Comparison of ENCODE assay signal across 8 mouse cellular contexts in genomic region chr11:80385055-80385454, GRCm38 (mm10). TPM values are rescaled to one million over a fixed set of nuclear protein-coding genes. Genes with fewer than 3 reads are reported as not detected.
A peak's percentile ranks its signal among the peaks of the same experiment; 100 is the strongest.
DNase-seq lines count a peak whose midpoint lies in the region; ATAC-seq and TF ChIP-seq lines count a peak whose summit lies in the region.

No protein-coding gene starts in this region.

- peaks cover 21% of the 10 kb centered on the region for H3K36me3 ChIP-seq in spleen, adult 2 months (ENCODE audit: control insufficient read depth, insufficient read depth, low read length)
- H3K36me3 ChIP-seq in stomach, embryonic 16.5 days (ENCODE audit: control insufficient read depth, insufficient read depth, low read length): peaks cover 16% of the 10 kb centered on the region

- peak overlapping the region; percentile 65 for H3K9ac ChIP-seq in stomach, embryonic 16.5 days (ENCODE audit: low read length)

- 22% methylated on average over 4 of the region's 4 CpGs for whole genome bisulfite sequencing in spleen, adult 2 months
- WGBS in stomach, embryonic 16.5 days: 29% methylated on average over 4 of the region's 4 CpGs

- no peak for ATAC-seq in stomach, embryonic 16.5 days (ENCODE audit: insufficient read depth, low FRiP score)

- TF ChIP-seq POLR2A in spleen, adult 2 months (IDR thresholded peaks at IDR 0.05; ENCODE audit: low read depth, low read length): no peak

- H3K9me3 ChIP-seq in stomach, embryonic 16.5 days (replicated peaks; ENCODE audit: control insufficient read depth, low read length): no peaks in the 10 kb centered on the region

- no peaks in the 10 kb centered on the region for H3K27me3 ChIP-seq in spleen, adult 2 months (ENCODE audit: control insufficient read depth, insufficient read depth, low read length)
- H3K27me3 ChIP-seq in stomach, embryonic 16.5 days (ENCODE audit: control insufficient read depth, insufficient read depth, low read length): no peaks in the 10 kb centered on the region

- no peak for TF ChIP-seq CTCF in spleen, adult 2 months (IDR thresholded peaks at IDR 0.05; ENCODE audit: extremely low read depth, insufficient read depth, insufficient read length, insufficient replicate concordance)

- peak; percentile 17 for DNase-seq in adrenal gland, adult 2 months
- DNase-seq in adrenal gland, postnatal 25 days: no peak
- no peak for DNase-seq in spleen, adult 2 months (ENCODE audit: low read depth in 1 of 2, low spot score in 2 of 2)
- DNase-seq in spleen, postnatal 10 days (ENCODE audit: low spot score in 2 of 2): no peak
- DNase-seq in liver: peak; percentile 10
- DNase-seq in left cerebral cortex, postnatal 14 days (ENCODE audit: low spot score in 2 of 2): no peak
- DNase-seq in gastrocnemius, postnatal 14 days: no peak

- peak overlapping the region; percentile 18; the same call in 1 of the 2 replicates for H3K4me3 ChIP-seq in spleen, adult 2 months (ENCODE audit: extremely low read depth, insufficient read depth, insufficient read length)
- peak overlapping the region; percentile 93 for H3K4me3 ChIP-seq in stomach, embryonic 16.5 days (replicated peaks; ENCODE audit: low read length)

- peaks cover 2% of the 10 kb centered on the region; the same call in 1 of the 2 replicates for H3K4me1 ChIP-seq in spleen, adult 2 months (ENCODE audit: control insufficient read depth, insufficient read depth, insufficient read length)
- H3K4me1 ChIP-seq in stomach, embryonic 16.5 days (ENCODE audit: control insufficient read depth, insufficient read depth, low read length): peaks cover 11% of the 10 kb centered on the region

- no peak overlapping the region for H3K27ac ChIP-seq in spleen, adult 2 months (ENCODE audit: insufficient read depth, low read length)
- no peak overlapping the region for H3K27ac ChIP-seq in stomach, embryonic 16.5 days (ENCODE audit: low read length)

- peak overlapping the region; percentile 80 for H3K4me2 ChIP-seq in stomach, embryonic 16.5 days (ENCODE audit: low read depth, low read length)

- intact Hi-C loops in left cerebral cortex, postnatal 14 days (cut with DNase I): no loop called here
- intact Hi-C loops in gastrocnemius, postnatal 14 days (cut with DNase I; ENCODE audit: low total_unique reads): no loop called here

RNA-seq across cellular contexts. Expression of gene Zfp207, which starts 2.0 kb away (rescaled TPM):
- total RNA-seq in adrenal gland, adult 2 months (2021): 100 to 1,000 TPM; 131 to 142 TPM
- polyA plus RNA-seq in adrenal gland, adult 2 months (2012; rRNA removed): 45.7 and 53.3 TPM in 2 replicates
- total RNA-seq in adrenal gland, postnatal 25 days (2021): 158 and 187 TPM in 2 replicates
- polyA plus RNA-seq in spleen, adult 2 months (2012; rRNA removed): 64.0 and 67.3 TPM in 2 replicates
- 187 and 192 TPM in 2 replicates for polyA plus RNA-seq in stomach, embryonic 16.5 days (2015; fragmentation: Nextera tagmentation; extraction: Ambion mirVana)
- total RNA-seq in left cerebral cortex, postnatal 14 days (2021): 100 to 1,000 TPM; 140 to 143 TPM
- 10 to 100 TPM; 61.4 to 64.0 TPM for total RNA-seq in gastrocnemius, postnatal 14 days (2021)

RNA-seq across cellular contexts. Expression of gene 5730455P16Rik, which starts 7.2 kb away (rescaled TPM):
- total RNA-seq in adrenal gland, adult 2 months (2021): 10 to 100 TPM; 14.4 to 20.7 TPM
- 2.7 and 3.8 TPM in 2 replicates for polyA plus RNA-seq in adrenal gland, adult 2 months (2012; rRNA removed)
- total RNA-seq in adrenal gland, postnatal 25 days (2021): 21.0 and 23.3 TPM in 2 replicates
- 3.5 and 4.7 TPM in 2 replicates for polyA plus RNA-seq in spleen, adult 2 months (2012; rRNA removed)
- 14.1 and 17.1 TPM in 2 replicates for polyA plus RNA-seq in stomach, embryonic 16.5 days (2015; fragmentation: Nextera tagmentation; extraction: Ambion mirVana)
- total RNA-seq in left cerebral cortex, postnatal 14 days (2021): 10 to 100 TPM; 48.4 to 50.3 TPM
- 10 to 100 TPM; 24.3 to 28.6 TPM for total RNA-seq in gastrocnemius, postnatal 14 days (2021)

RNA-seq across cellular contexts. Expression of gene Psmd11, which starts 43.4 kb away (rescaled TPM):
- total RNA-seq in adrenal gland, adult 2 months (2021): 100 to 1,000 TPM; 142 to 155 TPM
- 16.6 and 19.9 TPM in 2 replicates for polyA plus RNA-seq in adrenal gland, adult 2 months (2012; rRNA removed)
- 151 and 166 TPM in 2 replicates for total RNA-seq in adrenal gland, postnatal 25 days (2021)
- 21.3 and 36.0 TPM in 2 replicates for polyA plus RNA-seq in spleen, adult 2 months (2012; rRNA removed)
- 267 and 270 TPM in 2 replicates for polyA plus RNA-seq in stomach, embryonic 16.5 days (2015; fragmentation: Nextera tagmentation; extraction: Ambion mirVana)
- total RNA-seq in left cerebral cortex, postnatal 14 days (2021): 100 to 1,000 TPM in 1 of 2 experiments, 10 to 100 TPM in 1; 99.3 to 100 TPM
- total RNA-seq in gastrocnemius, postnatal 14 days (2021): 100 to 1,000 TPM; 121 to 128 TPM

Comparison
In these comparisons a context has a peak if more than half of its experiments do, and no peak if none do; other contexts are left out.
1. DNase-seq: peak in adrenal gland, adult 2 months (single experiment) and liver (single experiment); none in adrenal gland, postnatal 25 days (single experiment), spleen, adult 2 months (0 of 2), spleen, postnatal 10 days (0 of 2), left cerebral cortex, postnatal 14 days (0 of 2) and gastrocnemius, postnatal 14 days (single experiment).